Mouse (Mus musculus): ENCODE data around the gene Acadl. TPM values are rescaled to one million over a fixed set of nuclear protein-coding genes. Genes with fewer than 3 reads are reported as not detected.

Acadl gene
- polyA plus RNA-seq, 1 experiment from 2014 or later = 60.4 TPM

DNA sequence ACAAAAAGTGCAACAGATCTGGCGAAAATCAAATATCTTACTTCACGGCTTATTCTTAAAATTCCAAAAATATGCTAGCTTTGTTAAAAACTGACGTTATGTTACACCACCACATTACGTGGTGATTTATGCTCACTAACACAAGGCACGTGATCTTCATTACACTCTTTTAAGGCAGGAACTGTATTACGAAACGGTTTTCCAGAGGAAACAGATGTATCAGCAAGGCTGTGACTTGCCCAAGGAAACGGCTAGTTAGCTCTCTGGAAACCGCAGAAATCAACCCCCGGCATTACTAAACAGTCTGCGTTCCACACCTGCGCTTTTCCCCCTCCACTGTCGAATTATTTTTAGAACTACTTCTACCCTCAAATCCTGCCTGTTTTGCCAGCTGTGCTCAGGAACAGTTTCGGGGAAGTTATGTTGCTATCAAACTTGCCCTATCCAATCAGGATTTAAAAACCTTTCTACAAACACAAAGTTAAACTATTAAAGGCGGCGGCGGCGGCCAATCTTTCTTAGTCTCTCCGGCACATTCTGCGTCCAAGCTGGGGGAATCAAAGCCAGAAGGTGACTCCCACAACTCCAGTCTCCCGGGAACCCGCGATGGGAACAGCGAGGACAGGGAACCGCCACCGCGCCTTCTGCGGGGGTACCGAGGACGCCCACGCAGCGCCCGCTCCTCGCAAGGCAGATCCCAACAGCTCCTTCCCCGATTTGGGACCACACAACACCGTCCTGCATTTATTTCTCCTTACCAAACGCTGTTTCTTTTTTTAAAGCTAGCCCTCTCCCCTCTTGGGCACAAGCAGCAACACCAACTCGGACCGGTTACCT lies 46.9 kb downstream of the Acadl start:
- Histone ChIP-seq H3K4me2 (replicated peaks) (peak overlapping the region; percentile 75), H3K36me3 (no peaks in the 10 kb centered on the region), H3K9me3 (no peaks in the 10 kb centered on the region), H3K27ac (peak overlapping the region; percentile 95; the same call in 1 of the 2 replicates), H3K4me1 (peaks cover 17% of the 10 kb centered on the region), H3K9ac (peak overlapping the region; percentile 60), H3K4me3 (peak overlapping the region; percentile 77), H3K27me3 (replicated peaks) (0 out of 2 replicates have a peak, but pooled peaks cover 2% of the 10 kb centered on the region)
- peak; percentile 48 for ATAC-seq (ENCODE audit: low FRiP score, low read depth)
- WGBS = 1% methylated on average over 39 of the region's 39 CpGs

DNA sequence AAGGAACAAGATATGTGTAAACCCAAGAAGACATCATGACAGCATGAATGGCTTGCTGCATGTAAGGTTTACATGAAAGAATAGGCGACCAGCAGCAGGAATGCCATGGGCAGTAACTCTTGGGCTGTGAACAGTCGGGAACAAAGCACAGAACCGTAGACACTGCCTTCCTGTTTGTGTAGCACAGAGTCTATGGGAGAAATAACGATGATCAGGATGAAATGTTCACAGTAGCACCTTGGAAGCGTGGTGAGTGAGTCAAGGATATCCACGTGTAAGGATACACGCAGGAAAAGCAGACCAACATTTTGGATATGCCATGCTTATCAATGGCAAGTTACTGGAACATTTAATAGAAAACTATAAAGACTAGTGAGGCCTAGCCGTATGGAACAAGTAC lies 48.3 kb downstream of the Acadl start:
- H3K9me3 ChIP-seq = no peaks in the 10 kb centered on the region
- H3K4me3 ChIP-seq = no peak overlapping the region
- H3K4me1 ChIP-seq = peaks cover 13% of the 10 kb centered on the region
- H3K27me3 ChIP-seq (replicated peaks) = 0 out of 2 replicates have a peak, but pooled peaks cover 2% of the 10 kb centered on the region
- no peak overlapping the region for H3K9ac ChIP-seq
- peak overlapping the region; percentile 38 for H3K4me2 ChIP-seq (replicated peaks)
- no peak overlapping the region for H3K27ac ChIP-seq
- H3K36me3 ChIP-seq = no peaks in the 10 kb centered on the region
- ATAC-seq (ENCODE audit: low FRiP score, low read depth) = no peak
- 55% methylated on average over 8 of the region's 8 CpGs for WGBS

GRCm38 (mm10) chr1:66813191-66813590 lies 49.9 kb downstream of the Acadl start:
- H3K9me3 ChIP-seq = no peaks in the 10 kb centered on the region
- H3K27me3 ChIP-seq (replicated peaks) = no peaks in the 10 kb centered on the region
- H3K36me3 ChIP-seq = no peaks in the 10 kb centered on the region
- H3K4me1 ChIP-seq = peaks cover 13% of the 10 kb centered on the region
- H3K4me3 ChIP-seq = no peak overlapping the region
- H3K4me2 ChIP-seq (replicated peaks) = no peak overlapping the region
- no peak overlapping the region for H3K27ac ChIP-seq
- H3K9ac ChIP-seq = no peak overlapping the region
- no peak for ATAC-seq (ENCODE audit: low FRiP score, low read depth)
- WGBS = 90% methylated on average over 1 of the region's 1 CpGs

GRCm38 (mm10) chr1:66806821-66807220 lies 56.3 kb downstream of the Acadl start:
- Histone ChIP-seq H3K27ac (no peak overlapping the region), H3K9ac (no peak overlapping the region), H3K27me3 (replicated peaks) (no peaks in the 10 kb centered on the region), H3K9me3 (no peaks in the 10 kb centered on the region), H3K36me3 (0 out of 2 replicates have a peak, but pooled peaks cover 2% of the 10 kb centered on the region), H3K4me2 (replicated peaks) (no peak overlapping the region), H3K4me1 (no peaks in the 10 kb centered on the region), H3K4me3 (no peak overlapping the region)
- WGBS = 90% methylated on average over 1 of the region's 1 CpGs
- ATAC-seq (ENCODE audit: low FRiP score, low read depth) = no peak

DNA sequence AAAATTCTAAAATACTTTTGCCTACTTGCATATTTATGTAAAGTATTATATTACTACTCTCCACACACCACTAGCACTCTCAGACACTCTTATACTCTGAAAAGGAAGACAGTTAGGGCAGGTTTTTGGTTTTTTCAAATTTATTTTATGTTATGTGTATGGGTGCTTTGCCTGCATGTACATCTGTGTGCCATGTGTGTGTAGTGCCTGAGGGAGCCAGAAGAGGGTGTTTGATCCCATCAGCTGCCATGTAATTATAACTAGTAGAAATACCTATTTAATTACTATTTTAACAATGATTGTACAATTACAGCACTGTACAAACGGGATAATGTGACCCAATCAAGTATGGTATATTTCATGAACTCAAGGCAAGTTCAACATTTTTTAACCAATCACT lies 57.7 kb downstream of the Acadl start:
- Histone ChIP-seq H3K4me3 (no peak overlapping the region), H3K36me3 (peaks cover 13% of the 10 kb centered on the region), H3K9me3 (no peaks in the 10 kb centered on the region), H3K4me2 (replicated peaks) (no peak overlapping the region), H3K4me1 (no peaks in the 10 kb centered on the region), H3K9ac (no peak overlapping the region), H3K27ac (no peak overlapping the region), H3K27me3 (replicated peaks) (no peaks in the 10 kb centered on the region)
- ATAC-seq (ENCODE audit: low FRiP score, low read depth) = no peak
- WGBS = 92% methylated on average over 1 of the region's 1 CpGs

DNA sequence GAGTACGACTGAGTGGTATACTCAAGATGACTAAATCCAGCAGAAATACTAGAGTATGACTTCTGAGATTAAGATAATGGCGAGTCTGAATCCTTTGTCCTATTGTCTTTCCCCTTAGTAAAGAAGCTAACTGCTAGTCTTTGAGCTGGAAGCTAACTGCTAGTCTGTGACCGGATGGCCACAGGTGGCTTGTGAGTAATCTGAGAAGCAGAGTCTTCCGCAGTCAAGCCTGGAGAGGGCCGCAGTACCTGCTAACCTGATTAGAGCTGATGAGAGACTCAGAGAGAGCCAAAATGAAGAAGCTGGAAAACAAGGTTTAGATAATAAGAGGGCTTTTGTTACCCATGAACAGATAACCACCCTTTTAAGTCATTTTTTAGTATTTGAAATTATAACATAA lies 58.4 kb downstream of the Acadl start:
- no peaks in the 10 kb centered on the region for H3K4me1 ChIP-seq
- WGBS = 67% methylated on average over 5 of the region's 5 CpGs

DNA sequence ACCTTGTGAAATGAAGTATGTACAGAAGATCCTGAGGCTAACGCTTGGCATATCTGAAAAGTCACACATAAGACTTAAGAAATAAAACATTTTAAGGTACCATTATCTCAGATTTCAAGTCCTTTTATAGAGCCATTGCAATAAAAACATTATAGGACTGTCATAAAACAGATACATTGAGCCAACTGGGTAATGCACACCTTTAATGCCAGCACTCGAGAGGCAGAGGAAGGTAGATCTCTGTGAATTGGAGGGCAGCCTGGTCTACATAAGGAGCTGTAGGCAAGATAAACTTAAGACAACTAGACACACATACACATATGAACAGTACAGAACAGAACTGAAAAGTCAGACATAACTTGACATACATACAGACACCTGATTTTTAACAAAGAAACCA lies 65.1 kb downstream of the Acadl start:
- H3K36me3 ChIP-seq = peaks cover 20% of the 10 kb centered on the region
- no peak for ATAC-seq (ENCODE audit: low FRiP score, low read depth)
- H3K9me3 ChIP-seq = no peaks in the 10 kb centered on the region
- no peaks in the 10 kb centered on the region for H3K27me3 ChIP-seq (replicated peaks)
- 85% methylated on average over 2 of the region's 2 CpGs for WGBS
- H3K9ac ChIP-seq = no peak overlapping the region
- H3K4me1 ChIP-seq = no peaks in the 10 kb centered on the region
- H3K27ac ChIP-seq = no peak overlapping the region
- H3K4me3 ChIP-seq = no peak overlapping the region
- H3K4me2 ChIP-seq (replicated peaks) = no peak overlapping the region

More for the DNA sequence above, 58.4 kb downstream of the Acadl start:
- Histone ChIP-seq H3K36me3 (peaks cover 20% of the 10 kb centered on the region), H3K27ac (no peak overlapping the region), H3K9me3 (no peaks in the 10 kb centered on the region), H3K4me2 (replicated peaks) (no peak overlapping the region), H3K4me3 (no peak overlapping the region), H3K9ac (no peak overlapping the region), H3K27me3 (replicated peaks) (no peaks in the 10 kb centered on the region)
- ATAC-seq (ENCODE audit: low FRiP score, low read depth) = no peak

DNA sequence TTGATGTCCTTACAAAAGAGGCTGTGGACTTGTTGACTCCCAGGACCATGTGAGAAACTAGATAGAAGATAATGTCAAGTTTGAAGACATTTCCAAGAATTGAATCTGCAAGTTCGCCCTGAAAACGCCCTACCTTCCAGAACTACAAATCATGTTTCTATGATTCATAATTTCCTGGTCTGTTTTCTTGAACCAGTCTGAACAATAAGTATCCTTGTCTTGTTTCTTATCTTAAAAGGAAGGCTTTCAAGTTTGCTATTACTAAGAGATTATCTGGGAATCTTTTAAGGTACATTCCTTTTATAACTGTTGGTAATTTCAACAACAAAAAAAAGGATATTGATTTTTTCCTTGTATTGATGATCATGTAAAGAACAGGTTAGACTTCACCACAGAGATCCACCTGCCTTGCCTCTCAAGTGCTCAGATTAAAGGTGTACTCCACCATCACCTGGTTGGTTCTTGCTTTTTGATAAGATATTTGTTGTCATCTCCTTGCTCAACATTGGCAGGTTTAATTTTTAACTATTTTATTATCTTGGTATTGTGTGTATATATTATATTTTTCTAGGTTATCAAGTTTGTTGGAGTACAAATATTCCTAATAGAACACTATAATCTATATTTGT lies 70.1 kb downstream of the Acadl start:
- ATAC-seq (ENCODE audit: low FRiP score, low read depth) = no peak
- Histone ChIP-seq H3K4me2 (replicated peaks) (no peak overlapping the region), H3K27ac (no peak overlapping the region), H3K9ac (no peak overlapping the region), H3K36me3 (no peaks in the 10 kb centered on the region), H3K9me3 (no peaks in the 10 kb centered on the region), H3K4me1 (no peaks in the 10 kb centered on the region), H3K27me3 (replicated peaks) (no peaks in the 10 kb centered on the region), H3K4me3 (no peak overlapping the region)
- WGBS = 93% methylated on average over 2 of the region's 2 CpGs

DNA sequence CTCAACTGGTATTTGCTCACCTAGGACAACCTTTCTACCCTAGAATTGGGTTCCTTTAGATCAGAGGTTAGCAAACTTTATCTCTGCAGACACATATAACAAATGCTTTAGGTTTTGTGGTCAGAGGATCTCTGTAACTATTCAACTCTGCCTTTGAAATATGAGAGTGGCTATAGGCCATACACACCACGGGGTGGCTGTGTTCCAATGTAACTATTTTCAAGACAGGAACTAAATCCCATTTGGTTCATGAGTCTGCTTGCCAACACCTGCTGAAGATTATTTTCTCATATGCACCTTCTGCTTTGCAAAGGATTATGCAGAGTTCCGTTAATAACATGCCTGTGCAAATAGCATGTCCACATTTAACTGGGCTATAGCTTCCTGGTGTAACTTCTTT lies 80.8 kb downstream of the Acadl start:
- H3K27ac ChIP-seq = no peak overlapping the region
- no peak overlapping the region for H3K4me2 ChIP-seq (replicated peaks)
- H3K9ac ChIP-seq = no peak overlapping the region
- no peaks in the 10 kb centered on the region for H3K4me1 ChIP-seq
- H3K27me3 ChIP-seq (replicated peaks) = no peaks in the 10 kb centered on the region
- ATAC-seq (ENCODE audit: low FRiP score, low read depth) = no peak
- no peaks in the 10 kb centered on the region for H3K9me3 ChIP-seq
- WGBS = 72% methylated on average over 2 of the region's 2 CpGs
- no peak overlapping the region for H3K4me3 ChIP-seq
- H3K36me3 ChIP-seq = no peaks in the 10 kb centered on the region

GRCm38 (mm10) chr1:66781027-66781426 lies 82.0 kb downstream of the Acadl start:
- no peak overlapping the region for H3K27ac ChIP-seq
- no peak overlapping the region for H3K4me2 ChIP-seq (replicated peaks)
- no peak overlapping the region for H3K9ac ChIP-seq
- H3K4me1 ChIP-seq = no peaks in the 10 kb centered on the region
- WGBS = 91% methylated on average over 4 of the region's 4 CpGs
- no peaks in the 10 kb centered on the region for H3K27me3 ChIP-seq (replicated peaks)
- H3K4me3 ChIP-seq = no peak overlapping the region
- H3K9me3 ChIP-seq = no peaks in the 10 kb centered on the region
- no peak for ATAC-seq (ENCODE audit: low FRiP score, low read depth)
- no peaks in the 10 kb centered on the region for H3K36me3 ChIP-seq

All from neural tube, embryonic 12.5 days (tissue).